8 mouse cellular contexts compared by ENCODE assay signal in the genomic region with DNA sequence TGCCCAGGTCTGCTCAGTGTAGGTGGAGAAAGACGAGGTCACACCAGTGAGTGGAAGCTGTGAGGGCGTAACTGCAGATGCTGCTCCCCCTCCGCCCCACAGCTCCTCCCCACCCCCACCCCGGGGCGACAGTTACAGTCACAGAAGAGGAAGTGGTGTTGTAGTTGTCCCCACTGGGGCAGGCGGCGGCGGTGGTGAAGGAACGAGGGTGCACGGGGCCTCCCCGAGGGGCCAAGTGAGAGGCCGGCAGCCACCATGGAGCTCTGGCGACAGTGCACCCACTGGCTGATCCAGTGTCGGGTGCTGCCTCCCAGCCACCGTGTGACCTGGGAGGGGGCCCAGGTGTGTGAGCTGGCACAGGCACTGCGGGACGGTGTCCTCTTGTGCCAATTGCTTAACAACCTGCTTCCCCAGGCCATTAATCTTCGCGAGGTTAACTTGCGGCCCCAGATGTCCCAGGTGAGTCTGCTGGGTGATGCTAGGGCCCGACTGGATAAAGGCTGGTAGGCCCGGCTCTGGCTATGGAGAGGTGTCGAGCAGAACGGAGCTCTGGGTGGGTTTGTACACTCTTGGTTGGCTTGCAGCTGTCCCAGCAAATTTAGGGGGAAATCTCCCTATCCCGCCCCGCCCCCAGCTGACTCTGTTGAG. TPM values are rescaled to one million over a fixed set of nuclear protein-coding genes. Genes with fewer than 3 reads are reported as not detected.
DNase-seq lines count a peak whose midpoint lies in the region; ATAC-seq and TF ChIP-seq lines count a peak whose summit lies in the region.

TSS of gene Vav1 (plus strand) at position 158 of the 648 bp plus-strand sequence.

- H3K4me3 ChIP-seq in heart, embryonic 10.5 days: no peak within 1 kb of the TSS
- peak within 1 kb of the TSS; percentile 42 to 50; a peak in 2 of 4 replicates for H3K4me3 ChIP-seq in ES-E14 (ENCODE audit: insufficient read depth in 1 of 2, low read depth in 1 of 2, low read length in 2 of 2, poor library complexity in 1 of 2, severe bottlenecking in 1 of 2)
- peak within 1 kb of the TSS; percentile 52 for H3K4me3 ChIP-seq in liver, embryonic 15.5 days (replicated peaks)
- peak within 1 kb of the TSS; percentile 92 for H3K4me3 ChIP-seq in spleen, adult 2 months (ENCODE audit: extremely low read depth, insufficient read depth, insufficient read length)

- TF ChIP-seq CTCF in spleen, adult 2 months (IDR thresholded peaks at IDR 0.05; ENCODE audit: extremely low read depth, insufficient read depth, insufficient read length, insufficient replicate concordance): no peak

- peak; percentile 97 for DNase-seq in heart, adult 11 months
- DNase-seq in heart, embryonic 10.5 days (ENCODE audit: low spot score): no peak
- DNase-seq in ES-E14 (ENCODE audit: low read depth, low spot score) (no peak), MN1 (ENCODE audit: low spot score) (no peak)
- peak; percentile 76 to 89 for DNase-seq in spleen, adult 2 months (ENCODE audit: low read depth in 1 of 2, low spot score in 2 of 2)
- DNase-seq in gastrocnemius, postnatal 4 days (ENCODE audit: low spot score in 2 of 2): no peak
- no peak for DNase-seq in ovary, postnatal 10 days (ENCODE audit: low spot score)

- in situ Hi-C loops in ES-E14 (cut with MboI; ENCODE audit: low sequenced_read_pairs in 2 of 2, unreplicated experiment in 2 of 2): no loop called here

- peak; percentile 30; the same call in 1 of the 2 replicates for ATAC-seq in liver, embryonic 15.5 days (ENCODE audit: insufficient read depth)

- H3K9me3 ChIP-seq in heart, embryonic 10.5 days: no peaks in the 10 kb centered on the region
- no peaks in the 10 kb centered on the region for H3K9me3 ChIP-seq in ES-E14 (ENCODE audit: control insufficient read depth, insufficient read depth, low read depth, low read length)
- H3K9me3 ChIP-seq in liver, embryonic 15.5 days (replicated peaks): no peaks in the 10 kb centered on the region

- peaks cover 46% of the 10 kb centered on the region for H3K27me3 ChIP-seq in heart, embryonic 10.5 days (ENCODE audit: insufficient read depth, poor library complexity, severe bottlenecking)
- H3K27me3 ChIP-seq in liver, embryonic 15.5 days: peaks cover 27% of the 10 kb centered on the region
- H3K27me3 ChIP-seq in spleen, adult 2 months (ENCODE audit: control insufficient read depth, insufficient read depth, low read length): no peaks in the 10 kb centered on the region

- H3K4me1 ChIP-seq in heart, embryonic 10.5 days: peaks cover 16% of the 10 kb centered on the region
- H3K4me1 ChIP-seq in ES-E14 (ENCODE audit: control insufficient read depth in 2 of 2, insufficient read depth in 2 of 2, low read length in 2 of 2, poor library complexity in 1 of 2): peaks cover 2 to 19% of the 10 kb centered on the region in 2 experiments; a peak in 2 of 4 replicates
- H3K4me1 ChIP-seq in liver, embryonic 15.5 days (replicated peaks): peaks cover 42% of the 10 kb centered on the region
- peaks cover 38% of the 10 kb centered on the region; the same call in 1 of the 2 replicates for H3K4me1 ChIP-seq in spleen, adult 2 months (ENCODE audit: control insufficient read depth, insufficient read depth, insufficient read length)

- 44% methylated on average over 26 of the region's 26 CpGs for WGBS in heart, embryonic 10.5 days
- WGBS in liver, embryonic 15.5 days (ENCODE audit: insufficient replicate concordance): 18% methylated on average over 26 of the region's 26 CpGs
- WGBS in spleen, adult 2 months: 7% methylated on average over 26 of the region's 26 CpGs

- H3K4me2 ChIP-seq in liver, embryonic 15.5 days: peak within 1 kb of the TSS; percentile 56

- peak within 1 kb of the TSS; percentile 33; the same call in 1 of the 2 replicates for H3K9ac ChIP-seq in ES-E14 (ENCODE audit: insufficient read depth, low read depth, low read length, poor library complexity, severe bottlenecking)
- H3K9ac ChIP-seq in liver, embryonic 15.5 days: 0 out of 2 replicates have a peak within 1 kb of the TSS, but pooled peaks have one; percentile 37

- H3K27ac ChIP-seq in heart, embryonic 10.5 days: no peak within 1 kb of the TSS
- no peak within 1 kb of the TSS for H3K27ac ChIP-seq in ES-E14 (ENCODE audit: insufficient read depth, low read depth, low read length, poor library complexity, severe bottlenecking)
- H3K27ac ChIP-seq in liver, embryonic 15.5 days (replicated peaks): peak within 1 kb of the TSS; percentile 51
- peak within 1 kb of the TSS; percentile 99 for H3K27ac ChIP-seq in spleen, adult 2 months (ENCODE audit: insufficient read depth, low read length)

- H3K36me3 ChIP-seq in heart, embryonic 10.5 days: no peaks in the 10 kb centered on the region
- H3K36me3 ChIP-seq in ES-E14 (ENCODE audit: control insufficient read depth, insufficient read depth, low read length, poor library complexity, severe bottlenecking): no peaks in the 10 kb centered on the region
- H3K36me3 ChIP-seq in liver, embryonic 15.5 days (replicated peaks): no peaks in the 10 kb centered on the region
- H3K36me3 ChIP-seq in spleen, adult 2 months (ENCODE audit: control insufficient read depth, insufficient read depth, low read length): peaks cover 2% of the 10 kb centered on the region; the same call in 1 of the 2 replicates

- TF ChIP-seq POLR2A in spleen, adult 2 months (IDR thresholded peaks at IDR 0.05; ENCODE audit: low read depth, low read length): peak; percentile 91

TF ChIP-seq in ES-E14, 5 proteins besides CTCF, POLR2A, EP300 and RAD21:
- TF ChIP-seq ZC3H11A (IDR thresholded peaks at IDR 0.05; ENCODE audit: borderline replicate concordance, low read depth, low read length) (no peak), MAFK (IDR thresholded peaks at IDR 0.05; ENCODE audit: insufficient read depth, low read depth, low read length) (no peak), HCFC1 (IDR thresholded peaks at IDR 0.05; ENCODE audit: borderline replicate concordance, insufficient read depth, low read length) (no peak), ZNF384 (IDR thresholded peaks at IDR 0.05; ENCODE audit: low read depth, low read length) (no peak), CHD2 (IDR thresholded peaks at IDR 0.05; ENCODE audit: low read depth, low read length) (no peak)

RNA-seq across cellular contexts. Expression of gene Vav1, which starts in this region (rescaled TPM):
- 1.2 and 2.7 TPM in 2 replicates for polyA plus RNA-seq in heart, embryonic 10.5 days (2016; fragmentation: Nextera tagmentation; extraction: Ambion mirVana)
- total RNA-seq in ES-E14 (2012; rRNA removed): 1.1 and 1.3 TPM in 2 replicates
- polyA plus RNA-seq in liver, embryonic 15.5 days (2015; fragmentation: Nextera tagmentation; extraction: Ambion mirVana): 13.8 and 14.5 TPM in 2 replicates
- 51.6 and 53.3 TPM in 2 replicates for polyA plus RNA-seq in spleen, adult 2 months (2012; rRNA removed)
- total RNA-seq in gastrocnemius, postnatal 4 days (2021): 1 to 10 TPM; 2.1 to 3.4 TPM

Comparison
In these comparisons a context has a peak if more than half of its experiments do, and no peak if none do; other contexts are left out.
1. DNase-seq: peak in heart, adult 11 months (single experiment) and spleen, adult 2 months (2 of 2); none in heart, embryonic 10.5 days (single experiment), ES-E14 (single experiment), MN1 (single experiment), gastrocnemius, postnatal 4 days (0 of 2) and ovary, postnatal 10 days (single experiment).
2. H3K27ac ChIP-seq: peak in liver, embryonic 15.5 days (single experiment) and spleen, adult 2 months (single experiment); none in heart, embryonic 10.5 days (single experiment) and ES-E14 (single experiment).